Mouse (Mus musculus) spleen, embryonic (tissue): ENCODE measurements around the gene Mup1.
"Not testable (repeated sequence)": the region's sequence is repeated elsewhere in the genome, so short reads cannot be mapped to it uniquely, and the experiment has no call there.

Experiments used
- CTCF ChIA-PET: fragments of 350-600 bp; sonication (Branson Sonifier 250); formaldehyde crosslinking; loops from one replicate; lab custom pipeline; 2022; lab: Charles Lee

The Mup1 gene

GRCm38 (mm10) chr4:60501860-60502259 is at the start of gene Mup1:
TSS of gene Mup1 (minus strand) at chr4:60501960.
- CTCF ChIA-PET: not testable (repeated sequence)
